Mouse (Mus musculus) intestine, embryonic 15.5 days (tissue): Measurements from ENCODE around the gene Efcab1. TPM values are rescaled to one million over a fixed set of nuclear protein-coding genes. Genes with fewer than 3 reads are reported as not detected.
A peak's percentile ranks its signal among the peaks of the same experiment; 100 is the strongest.
"Not testable (repeated sequence)": the region's sequence is repeated elsewhere in the genome, so short reads cannot be mapped to it uniquely, and the experiment has no call there.

Experiments used
- ATAC-seq: fragments of 200-750 bp; cut with Nextera tagmentation; 2 replicates; pipeline ENCODE4 v1.8.0; 2017; ENCODE audit warnings: moderate TSS enrichment, moderate library complexity
- H3K27ac ChIP-seq: fragments of 300-500 bp; sonication (generic); 2 replicates; pipeline ENCODE4 v1.5.1; 2015; ENCODE audit warnings: mild to moderate bottlenecking, inconsistent platforms
- H3K27me3 ChIP-seq: fragments of 300-500 bp; sonication (generic); replicated peaks from 2 replicates; pipeline ENCODE4 v1.6.1; 2015; ENCODE audit warnings: inconsistent platforms
- H3K36me3 ChIP-seq: fragments of 300-500 bp; sonication (generic); 2 replicates; pipeline ENCODE4 v1.6.1; 2015; ENCODE audit warnings: inconsistent platforms
- H3K4me1 ChIP-seq: fragments of 300-500 bp; sonication (generic); replicated peaks from 2 replicates; pipeline ENCODE4 v1.6.1; 2015; ENCODE audit warnings: inconsistent platforms
- H3K4me2 ChIP-seq: fragments of 300-500 bp; sonication (generic); replicated peaks from 2 replicates; pipeline ENCODE4 v1.6.1; 2015; ENCODE audit warnings: mild to moderate bottlenecking, inconsistent platforms
- H3K4me3 ChIP-seq: fragments of 300-500 bp; sonication (generic); replicated peaks from 2 replicates; pipeline ENCODE4 v1.5.1; 2015; ENCODE audit warnings: inconsistent platforms
- H3K9ac ChIP-seq: fragments of 300-500 bp; sonication (generic); 2 replicates; pipeline ENCODE4 v1.6.1; 2015; ENCODE audit warnings: inconsistent platforms
- H3K9me3 ChIP-seq: fragments of 300-500 bp; sonication (generic); 2 replicates; pipeline ENCODE4 v1.6.1; 2016; ENCODE audit warnings: inconsistent platforms
- WGBS: fragments of 180-500 bp; shearing (Covaris S2); methylation state at CpG from one replicate; pipeline ENCODE4 v1.1.7; 2015; 5-methylcytosine and 5-hydroxymethylcytosine counted together
- polyA plus RNA-seq: library from polyadenylated mRNA; unstranded; fragments of >200 nt; fragmentation: Nextera tagmentation; extraction: Ambion mirVana; gene quantifications from 2 replicates; pipeline ENCODE4 v1.2.1, GENCODE M21; 2015

Gene Efcab1
- polyA plus RNA-seq, 1 experiment from 2014 or later, result 7.0 TPM

DNA sequence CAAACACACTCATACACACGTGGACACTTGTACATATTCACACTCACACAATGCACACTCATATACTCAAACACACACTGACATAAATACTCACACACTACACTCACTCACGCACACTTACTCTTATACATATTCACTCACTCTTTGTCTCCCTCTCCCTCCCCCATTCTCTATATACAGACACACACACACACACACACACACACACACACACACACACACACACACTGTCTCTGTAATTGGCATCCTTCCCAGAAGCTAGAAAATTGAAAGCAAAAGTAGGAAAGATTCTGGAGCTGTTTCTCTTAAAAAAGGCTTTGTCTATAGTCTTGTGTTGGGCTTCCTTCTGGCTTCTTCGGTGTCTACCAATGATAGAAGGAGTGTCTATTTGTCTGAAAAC, 34.5 kb downstream of the Efcab1 start:
- Histone ChIP-seq H3K27ac (peak overlapping the region; percentile 28; the same call in 1 of the 2 replicates), H3K4me1 (no peaks in the 10 kb centered on the region), H3K9ac (no peak overlapping the region), H3K9me3 (no peaks in the 10 kb centered on the region), H3K4me2 (no peak overlapping the region), H3K27me3 (no peaks in the 10 kb centered on the region), H3K4me3 (no peak overlapping the region), H3K36me3 (no peaks in the 10 kb centered on the region)
- ATAC-seq, result peak; percentile 61; the same call in 1 of the 2 replicates
- WGBS, result 38% methylated on average over 3 of the region's 3 CpGs

- no peaks in the 10 kb centered on the region for H3K36me3 ChIP-seq
- no peak overlapping the region for H3K27ac ChIP-seq
- no peak for ATAC-seq
These were observed 37.1 kb downstream of the Efcab1 start for GRCm38 (mm10) chr16:14943530-14943929.

DNA sequence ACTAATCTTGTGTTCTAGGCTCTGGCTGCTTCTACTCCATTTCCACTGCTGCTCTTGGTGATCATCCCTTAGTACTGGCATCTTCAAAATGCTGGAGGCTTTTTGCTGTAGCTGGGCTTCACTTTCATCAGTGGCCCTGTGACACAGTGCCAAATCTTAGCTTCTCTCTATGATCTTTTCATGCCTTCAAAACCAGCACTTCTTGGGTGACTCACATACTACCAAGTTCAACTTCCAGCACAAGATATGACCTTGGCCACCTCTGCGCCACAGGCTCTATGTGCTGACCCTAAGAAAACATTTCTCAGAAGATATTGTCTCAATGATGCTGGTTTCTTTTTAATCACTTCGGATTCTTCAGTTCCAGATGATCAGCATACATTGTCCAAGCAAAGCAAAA, 41.2 kb downstream of the Efcab1 start:
- H3K36me3 ChIP-seq, H3K27ac ChIP-seq, ATAC-seq, H3K4me2 ChIP-seq, H3K4me1 ChIP-seq, H3K9ac ChIP-seq, H3K9me3 ChIP-seq, H3K4me3 ChIP-seq, H3K27me3 ChIP-seq: not testable (repeated sequence)
- WGBS, result 92% methylated on average over 2 of the region's 2 CpGs

More at GRCm38 (mm10) chr16:14943530-14943929, 37.1 kb downstream of the Efcab1 start:
- H3K9me3 ChIP-seq, result no peaks in the 10 kb centered on the region
- H3K4me3 ChIP-seq, result no peak overlapping the region
- WGBS, result 73% methylated on average over 2 of the region's 2 CpGs
- H3K9ac ChIP-seq, result no peak overlapping the region
- H3K4me2 ChIP-seq, result no peak overlapping the region
- no peaks in the 10 kb centered on the region for H3K27me3 ChIP-seq
- H3K4me1 ChIP-seq, result no peaks in the 10 kb centered on the region

- ATAC-seq, result no peak
- H3K9ac ChIP-seq, result no peak overlapping the region
- no peaks in the 10 kb centered on the region for H3K27me3 ChIP-seq
- no peak overlapping the region for H3K27ac ChIP-seq
- no peaks in the 10 kb centered on the region for H3K4me1 ChIP-seq
- H3K36me3 ChIP-seq, result no peaks in the 10 kb centered on the region
- no peak overlapping the region for H3K4me2 ChIP-seq
- no peaks in the 10 kb centered on the region for H3K9me3 ChIP-seq
- H3K4me3 ChIP-seq, result no peak overlapping the region
- 48% methylated on average over 2 of the region's 2 CpGs for WGBS
These were observed 45.5 kb downstream of the Efcab1 start for GRCm38 (mm10) chr16:14951894-14952293.

GRCm38 (mm10) chr16:14959743-14960142, 53.3 kb downstream of the Efcab1 start:
- Histone ChIP-seq H3K9me3 (no peaks in the 10 kb centered on the region), H3K27ac (no peak overlapping the region), H3K4me3 (no peak overlapping the region), H3K4me1 (no peaks in the 10 kb centered on the region), H3K27me3 (no peaks in the 10 kb centered on the region), H3K36me3 (no peaks in the 10 kb centered on the region), H3K4me2 (no peak overlapping the region), H3K9ac (no peak overlapping the region)
- WGBS, result 94% methylated on average over 8 of the region's 8 CpGs
- no peak for ATAC-seq

- H3K9ac ChIP-seq, result no peak overlapping the region
- no peak overlapping the region for H3K4me2 ChIP-seq
- 85% methylated on average over 1 of the region's 1 CpGs for WGBS
- no peak for ATAC-seq
- no peak overlapping the region for H3K27ac ChIP-seq
- H3K9me3 ChIP-seq, result no peaks in the 10 kb centered on the region
- no peaks in the 10 kb centered on the region for H3K4me1 ChIP-seq
- H3K27me3 ChIP-seq, result no peaks in the 10 kb centered on the region
- H3K4me3 ChIP-seq, result no peak overlapping the region
- H3K36me3 ChIP-seq, result no peaks in the 10 kb centered on the region
These were observed 67.3 kb downstream of the Efcab1 start for GRCm38 (mm10) chr16:14973696-14974095.

DNA sequence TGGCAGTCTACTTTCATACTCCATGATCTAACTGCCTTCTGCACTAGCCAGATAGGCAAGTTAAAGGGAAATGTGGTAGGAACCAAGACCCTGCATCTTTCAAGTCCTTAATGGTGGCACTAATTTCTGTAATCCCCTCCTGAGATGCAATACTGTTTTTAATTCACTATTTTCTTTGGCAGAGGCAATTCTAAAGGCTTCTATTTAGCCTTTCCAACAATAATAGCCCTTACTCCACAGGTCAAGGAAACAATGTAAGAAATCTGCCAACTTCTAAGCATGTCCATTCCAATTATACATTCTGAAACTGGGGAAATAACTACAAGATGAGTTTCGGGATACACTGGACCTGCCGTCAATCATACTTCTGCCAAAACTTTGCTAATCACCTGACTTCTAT, 72.8 kb downstream of the Efcab1 start:
- Histone ChIP-seq H3K27me3 (no peaks in the 10 kb centered on the region), H3K9me3 (no peaks in the 10 kb centered on the region), H3K36me3 (no peaks in the 10 kb centered on the region), H3K9ac (no peak overlapping the region), H3K4me2 (no peak overlapping the region), H3K4me1 (no peaks in the 10 kb centered on the region), H3K27ac (no peak overlapping the region), H3K4me3 (no peak overlapping the region)
- ATAC-seq, result no peak
- WGBS, result 95% methylated on average over 2 of the region's 2 CpGs

- no peak for ATAC-seq
These were observed 83.3 kb downstream of the Efcab1 start for GRCm38 (mm10) chr16:14989614-14990268.

DNA sequence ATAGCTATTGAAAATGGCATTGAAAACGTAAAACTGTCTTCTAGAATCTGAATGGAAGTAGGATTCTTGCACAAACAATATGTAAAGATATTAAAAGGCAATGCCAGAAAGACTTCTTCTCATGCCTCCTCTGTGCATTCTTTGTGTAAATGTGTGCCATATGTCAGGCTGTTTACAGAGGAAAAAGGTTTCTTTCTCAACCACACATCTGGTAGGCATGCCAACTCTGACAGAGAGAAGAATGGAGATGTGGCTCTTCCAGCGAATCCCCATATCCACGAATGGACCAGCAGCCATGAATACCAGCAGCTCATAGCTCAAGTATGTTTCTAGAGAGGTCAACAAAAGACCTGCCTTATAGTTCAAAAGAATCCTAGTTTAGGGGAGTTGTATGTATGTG, 84.6 kb downstream of the Efcab1 start:
- no peak overlapping the region for H3K4me2 ChIP-seq
- no peak overlapping the region for H3K27ac ChIP-seq
- H3K4me3 ChIP-seq, result no peak overlapping the region
- 74% methylated on average over 3 of the region's 3 CpGs for WGBS
- no peak for ATAC-seq
- no peaks in the 10 kb centered on the region for H3K9me3 ChIP-seq
- H3K36me3 ChIP-seq, result no peaks in the 10 kb centered on the region
- H3K27me3 ChIP-seq, result no peaks in the 10 kb centered on the region
- no peak overlapping the region for H3K9ac ChIP-seq
- H3K4me1 ChIP-seq, result no peaks in the 10 kb centered on the region

More at GRCm38 (mm10) chr16:14989614-14990268, 83.3 kb downstream of the Efcab1 start:
- Histone ChIP-seq H3K27ac (no peak overlapping the region), H3K4me2 (no peak overlapping the region), H3K9ac (no peak overlapping the region), H3K4me1 (no peaks in the 10 kb centered on the region), H3K36me3 (no peaks in the 10 kb centered on the region), H3K27me3 (no peaks in the 10 kb centered on the region), H3K4me3 (no peak overlapping the region), H3K9me3 (no peaks in the 10 kb centered on the region)
- WGBS, result 82% methylated on average over 6 of the region's 6 CpGs

- H3K27ac ChIP-seq, result 0 out of 2 replicates have a peak overlapping the region, but pooled peaks have one; percentile 13
- H3K4me1 ChIP-seq, result no peaks in the 10 kb centered on the region
- no peak overlapping the region for H3K4me3 ChIP-seq
- H3K9ac ChIP-seq, result no peak overlapping the region
- ATAC-seq, result peak; percentile 47; the same call in 1 of the 2 replicates
- H3K36me3 ChIP-seq, result no peaks in the 10 kb centered on the region
- H3K9me3 ChIP-seq, result no peaks in the 10 kb centered on the region
- no peaks in the 10 kb centered on the region for H3K27me3 ChIP-seq
- H3K4me2 ChIP-seq, result no peak overlapping the region
- 46% methylated on average over 3 of the region's 3 CpGs for WGBS
These were observed 86.2 kb downstream of the Efcab1 start for GRCm38 (mm10) chr16:14992461-14993107.

- no peak overlapping the region for H3K9ac ChIP-seq
- no peak for ATAC-seq
- H3K9me3 ChIP-seq, result no peaks in the 10 kb centered on the region
- 72% methylated on average over 2 of the region's 2 CpGs for WGBS
- H3K27ac ChIP-seq, result no peak overlapping the region
- no peaks in the 10 kb centered on the region for H3K36me3 ChIP-seq
- no peaks in the 10 kb centered on the region for H3K27me3 ChIP-seq
- no peak overlapping the region for H3K4me2 ChIP-seq
- H3K4me1 ChIP-seq, result no peaks in the 10 kb centered on the region
- no peak overlapping the region for H3K4me3 ChIP-seq
These were observed 108.3 kb downstream of the Efcab1 start for GRCm38 (mm10) chr16:15014724-15015123.
